Mouse (Mus musculus) lung, embryonic 16.5 days (tissue): ENCODE measurements around the gene Ykt6. TPM values are rescaled to one million over a fixed set of nuclear protein-coding genes. Genes with fewer than 3 reads are reported as not detected.
A peak's percentile ranks its signal among the peaks of the same experiment; 100 is the strongest.

ENCODE experiments used
- ATAC-seq: fragments of 200-750 bp; cut with Nextera tagmentation; 2 replicates; pipeline ENCODE4 v1.8.0; 2017; ENCODE audit warnings: low read depth, mild to moderate bottlenecking, moderate library complexity
- H3K27ac ChIP-seq: fragments of 300-500 bp; sonication (generic); 2 replicates; pipeline ENCODE4 v1.5.1; 2014; ENCODE audit warnings: mild to moderate bottlenecking, control low read depth, low read length
- H3K27me3 ChIP-seq: fragments of 300-500 bp; sonication (generic); 2 replicates; pipeline ENCODE4 v1.6.1; 2014; ENCODE audit warnings: low read depth, low read length, mixed read lengths; ENCODE audit not compliant: control insufficient read depth, insufficient read depth
- H3K36me3 ChIP-seq: fragments of 300-500 bp; sonication (generic); 2 replicates; pipeline ENCODE4 v1.6.1; 2014; ENCODE audit warnings: low read length; ENCODE audit not compliant: control insufficient read depth, insufficient read depth
- H3K4me1 ChIP-seq: fragments of 300-500 bp; sonication (generic); replicated peaks from 2 replicates; pipeline ENCODE4 v1.6.1; 2014; ENCODE audit warnings: low read length, mixed read lengths; ENCODE audit not compliant: control insufficient read depth, insufficient read depth
- H3K4me2 ChIP-seq: fragments of 300-500 bp; sonication (generic); 2 replicates; pipeline ENCODE4 v1.6.1; 2014; ENCODE audit warnings: low read depth, low read length, control low read depth
- H3K4me3 ChIP-seq: fragments of 300-500 bp; sonication (generic); 2 replicates; pipeline ENCODE4 v1.5.1; 2014; ENCODE audit warnings: mild to moderate bottlenecking, low read length, control low read depth
- H3K9ac ChIP-seq: fragments of 300-500 bp; sonication (generic); 2 replicates; pipeline ENCODE4 v1.6.1; 2014; ENCODE audit warnings: low read length, control low read depth
- H3K9me3 ChIP-seq: fragments of 300-500 bp; sonication (generic); 2 replicates; pipeline ENCODE4 v1.6.1; 2016; ENCODE audit warnings: low read length; ENCODE audit not compliant: control insufficient read depth
- WGBS: fragments of 180-500 bp; shearing (Covaris S2); extraction: QIAGEN DNeasy Blood & Tissue Kit; methylation state at CpG from one replicate; pipeline ENCODE4 v1.1.7; 2014; 5-methylcytosine and 5-hydroxymethylcytosine counted together
- polyA plus RNA-seq: library from polyadenylated mRNA; unstranded; fragments of >200 nt; fragmentation: Nextera tagmentation; extraction: Ambion mirVana; gene quantifications from 2 replicates; pipeline ENCODE4 v1.2.1, GENCODE M21; 2015

Ykt6 gene
- polyA plus RNA-seq, 1 experiment from 2014 or later = 52.3 TPM

DNA sequence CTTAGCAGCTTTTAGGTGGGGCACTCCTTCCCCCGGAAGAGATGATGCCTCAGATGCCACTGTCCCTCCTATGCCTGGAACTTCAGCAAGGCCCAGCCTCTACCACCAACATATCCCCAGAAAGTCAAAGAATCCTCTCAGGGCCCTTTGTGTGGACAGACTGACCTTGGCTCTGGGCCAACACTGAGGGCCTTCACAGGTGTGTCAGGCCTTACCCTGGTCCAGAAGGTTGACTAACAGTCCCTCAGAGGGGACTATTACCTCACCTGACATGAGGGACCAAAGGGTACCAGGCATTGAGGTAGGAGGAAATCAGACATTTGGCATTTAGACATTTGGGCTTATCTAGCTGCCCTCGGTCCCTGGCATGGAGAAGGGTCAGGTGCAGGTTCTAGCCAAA, 24.6 kb downstream of the Ykt6 start:
- no peaks in the 10 kb centered on the region for H3K36me3 ChIP-seq
- H3K4me1 ChIP-seq = no peaks in the 10 kb centered on the region
- H3K27me3 ChIP-seq = no peaks in the 10 kb centered on the region
- no peak overlapping the region for H3K4me3 ChIP-seq
- no peak overlapping the region for H3K9ac ChIP-seq
- no peak overlapping the region for H3K4me2 ChIP-seq
- 81% methylated on average over 2 of the region's 2 CpGs for WGBS
- H3K27ac ChIP-seq = no peak overlapping the region
- no peaks in the 10 kb centered on the region for H3K9me3 ChIP-seq
- ATAC-seq = no peak

DNA sequence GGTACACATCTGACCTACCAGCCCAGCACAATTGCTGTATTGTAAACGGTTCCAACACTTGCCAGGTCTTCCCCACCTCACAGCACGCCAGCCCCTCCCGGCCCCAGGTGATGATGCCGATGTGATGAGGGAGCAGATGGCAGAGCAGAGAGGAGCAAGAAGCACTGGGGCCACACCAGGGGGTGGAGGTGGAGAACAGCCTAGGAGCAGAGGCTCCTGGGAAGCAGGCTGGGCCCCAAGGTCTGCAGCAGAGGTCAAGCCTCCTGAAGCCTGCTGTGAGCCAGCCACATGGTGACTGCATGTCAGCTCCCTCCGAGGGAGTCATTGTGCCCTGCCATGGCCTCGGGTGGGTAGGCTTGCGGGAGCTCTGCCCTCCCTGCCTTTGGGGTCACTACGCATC, 25.1 kb downstream of the Ykt6 start:
- no peak overlapping the region for H3K4me3 ChIP-seq
- 63% methylated on average over 8 of the region's 8 CpGs for WGBS

DNA sequence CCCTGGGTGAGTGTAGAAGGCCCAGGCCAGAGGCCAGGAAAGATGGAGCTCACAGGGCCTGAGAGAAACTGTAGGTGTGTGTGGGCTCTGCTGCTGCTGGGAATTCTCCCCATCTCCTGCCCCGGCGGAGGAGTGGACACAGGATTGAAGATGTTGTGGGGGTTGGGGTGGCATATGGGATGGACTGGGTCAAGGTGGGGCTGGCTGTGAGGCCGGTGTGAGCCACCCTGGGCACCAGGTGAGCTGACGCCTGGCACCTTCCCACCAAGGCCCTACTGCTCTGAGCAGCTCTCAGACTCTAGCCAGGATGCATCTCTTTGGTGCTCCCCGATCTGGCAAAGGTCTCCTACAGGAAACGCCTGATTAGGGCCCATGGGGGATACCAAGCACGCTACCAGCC, 25.8 kb downstream of the Ykt6 start:
- no peaks in the 10 kb centered on the region for H3K9me3 ChIP-seq
- no peak overlapping the region for H3K4me2 ChIP-seq
- H3K36me3 ChIP-seq = no peaks in the 10 kb centered on the region
- no peaks in the 10 kb centered on the region for H3K4me1 ChIP-seq
- H3K27me3 ChIP-seq = no peaks in the 10 kb centered on the region
- no peak overlapping the region for H3K9ac ChIP-seq
- no peak overlapping the region for H3K4me3 ChIP-seq
- H3K27ac ChIP-seq = no peak overlapping the region
- WGBS = 80% methylated on average over 7 of the region's 7 CpGs
- ATAC-seq = no peak

More for the DNA sequence above, 25.1 kb downstream of the Ykt6 start:
- H3K4me2 ChIP-seq = no peak overlapping the region
- no peak overlapping the region for H3K27ac ChIP-seq
- ATAC-seq = no peak
- no peaks in the 10 kb centered on the region for H3K27me3 ChIP-seq
- H3K9ac ChIP-seq = no peak overlapping the region
- H3K36me3 ChIP-seq = no peaks in the 10 kb centered on the region
- no peaks in the 10 kb centered on the region for H3K4me1 ChIP-seq
- H3K9me3 ChIP-seq = no peaks in the 10 kb centered on the region

DNA sequence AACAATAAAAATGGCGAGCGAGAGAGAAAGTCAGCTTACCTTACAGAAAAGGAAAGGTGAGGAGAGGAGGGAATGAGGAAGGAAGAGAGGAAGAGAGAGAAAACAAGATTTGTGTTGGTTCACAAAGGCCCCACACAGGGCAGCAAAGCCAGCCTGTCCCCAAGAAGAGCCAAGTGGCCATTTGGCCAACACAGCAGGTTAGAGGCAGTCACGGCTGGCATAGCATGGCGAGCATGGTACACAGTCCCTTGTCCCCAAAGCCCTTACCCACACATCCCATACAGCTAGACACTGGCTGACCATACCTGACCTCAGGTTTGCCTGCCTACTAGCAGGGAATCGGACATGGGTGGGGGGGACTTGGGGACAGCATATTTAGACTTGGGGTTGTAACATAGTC, 28.1 kb downstream of the Ykt6 start:
- H3K9me3 ChIP-seq = no peaks in the 10 kb centered on the region
- no peaks in the 10 kb centered on the region for H3K27me3 ChIP-seq
- no peak overlapping the region for H3K27ac ChIP-seq
- ATAC-seq = no peak
- H3K4me2 ChIP-seq = no peak overlapping the region
- no peak overlapping the region for H3K4me3 ChIP-seq
- no peaks in the 10 kb centered on the region for H3K36me3 ChIP-seq
- no peak overlapping the region for H3K9ac ChIP-seq
- no peaks in the 10 kb centered on the region for H3K4me1 ChIP-seq
- WGBS = 90% methylated on average over 5 of the region's 5 CpGs

DNA sequence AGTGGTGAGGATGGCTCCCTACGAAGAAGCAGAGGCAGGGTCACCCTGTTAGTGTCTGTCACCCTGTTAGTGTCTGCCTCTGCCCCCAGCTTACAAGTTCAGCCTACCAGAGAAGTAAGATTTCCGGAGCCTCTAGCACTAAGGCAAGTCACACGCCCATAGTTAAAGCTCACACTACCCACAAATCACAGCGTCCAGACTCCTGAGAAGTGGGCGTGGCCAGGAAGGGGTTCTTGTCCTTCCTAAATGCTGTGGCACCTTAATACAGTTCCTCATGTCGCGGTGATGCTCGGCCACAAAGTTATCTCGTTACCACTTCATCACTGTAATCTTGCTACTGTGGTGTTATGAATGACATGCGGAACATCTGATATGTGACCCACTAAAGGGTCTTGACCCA, 32.6 kb downstream of the Ykt6 start:
- WGBS = 72% methylated on average over 10 of the region's 10 CpGs
- Histone ChIP-seq H3K4me2 (no peak overlapping the region), H3K36me3 (no peaks in the 10 kb centered on the region), H3K4me1 (no peaks in the 10 kb centered on the region), H3K9ac (no peak overlapping the region), H3K27me3 (no peaks in the 10 kb centered on the region), H3K27ac (no peak overlapping the region), H3K9me3 (no peaks in the 10 kb centered on the region), H3K4me3 (no peak overlapping the region)
- no peak for ATAC-seq

GRCm38 (mm10) chr11:5989954-5990593, 34.6 kb downstream of the Ykt6 start:
- no peaks in the 10 kb centered on the region for H3K27me3 ChIP-seq
- no peaks in the 10 kb centered on the region for H3K9me3 ChIP-seq
- H3K4me3 ChIP-seq = no peak overlapping the region
- no peak overlapping the region for H3K27ac ChIP-seq
- H3K4me2 ChIP-seq = no peak overlapping the region
- no peaks in the 10 kb centered on the region for H3K4me1 ChIP-seq
- WGBS = 83% methylated on average over 16 of the region's 16 CpGs
- ATAC-seq = no peak
- no peak overlapping the region for H3K9ac ChIP-seq
- no peaks in the 10 kb centered on the region for H3K36me3 ChIP-seq

DNA sequence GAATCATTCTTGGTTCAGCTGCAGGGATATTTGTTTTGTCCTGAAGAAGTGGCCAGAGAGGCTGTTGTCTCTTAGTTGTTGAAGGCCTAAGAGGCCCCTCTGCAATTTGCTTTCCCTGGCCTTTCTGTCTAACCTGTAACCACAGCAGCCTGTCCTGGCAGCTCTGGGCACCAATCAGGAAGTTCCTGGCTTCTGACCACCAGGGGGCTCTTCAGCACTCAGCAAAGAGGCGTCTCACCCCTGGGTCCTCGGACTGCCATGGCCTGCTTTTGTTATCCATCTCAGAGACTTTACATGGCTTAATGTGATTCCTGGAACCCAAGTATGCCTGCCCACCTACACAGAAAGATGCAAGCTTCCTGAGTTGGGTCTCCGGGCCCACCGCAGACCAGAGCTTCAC, 35.4 kb downstream of the Ykt6 start:
- no peaks in the 10 kb centered on the region for H3K27me3 ChIP-seq
- H3K4me1 ChIP-seq = no peaks in the 10 kb centered on the region
- no peaks in the 10 kb centered on the region for H3K36me3 ChIP-seq
- ATAC-seq = no peak
- no peak overlapping the region for H3K27ac ChIP-seq
- H3K9ac ChIP-seq = no peak overlapping the region
- H3K4me3 ChIP-seq = no peak overlapping the region
- 37% methylated on average over 4 of the region's 4 CpGs for WGBS
- H3K9me3 ChIP-seq = no peaks in the 10 kb centered on the region
- no peak overlapping the region for H3K4me2 ChIP-seq

DNA sequence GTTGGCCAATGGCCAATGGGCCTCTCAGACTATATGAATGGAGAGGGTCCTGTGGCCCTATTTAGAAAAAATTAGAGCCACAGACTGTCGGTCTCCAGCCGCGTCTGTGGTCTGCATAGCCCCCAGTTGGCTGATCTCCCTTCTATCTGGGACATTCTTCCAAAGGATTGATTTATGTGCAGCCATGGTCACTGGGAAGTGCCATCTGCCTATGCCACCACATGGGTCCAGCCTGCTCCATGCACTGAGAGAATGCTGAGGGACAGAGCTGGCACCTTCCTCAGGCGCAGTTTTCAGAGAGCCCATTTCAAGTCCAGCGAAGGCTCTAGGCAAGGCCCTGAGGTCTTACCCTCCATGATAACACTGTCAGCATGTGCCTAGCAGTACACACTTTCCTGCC, 38.7 kb downstream of the Ykt6 start:
- H3K27ac ChIP-seq = no peak overlapping the region
- WGBS = 86% methylated on average over 5 of the region's 5 CpGs
- no peak overlapping the region for H3K9ac ChIP-seq

GRCm38 (mm10) chr11:5994880-5995279, 39.4 kb downstream of the Ykt6 start:
- H3K27ac ChIP-seq = no peak overlapping the region
- no peaks in the 10 kb centered on the region for H3K27me3 ChIP-seq
- 70% methylated on average over 3 of the region's 3 CpGs for WGBS
- no peak overlapping the region for H3K4me3 ChIP-seq
- ATAC-seq = no peak
- H3K36me3 ChIP-seq = no peaks in the 10 kb centered on the region
- no peak overlapping the region for H3K9ac ChIP-seq
- peaks cover 6% of the 10 kb centered on the region for H3K4me1 ChIP-seq
- no peaks in the 10 kb centered on the region for H3K9me3 ChIP-seq
- H3K4me2 ChIP-seq = no peak overlapping the region

More for the DNA sequence above, 38.7 kb downstream of the Ykt6 start:
- Histone ChIP-seq H3K27me3 (no peaks in the 10 kb centered on the region), H3K4me3 (no peak overlapping the region), H3K9me3 (no peaks in the 10 kb centered on the region), H3K36me3 (no peaks in the 10 kb centered on the region), H3K4me1 (no peaks in the 10 kb centered on the region), H3K4me2 (no peak overlapping the region)
- ATAC-seq = no peak

DNA sequence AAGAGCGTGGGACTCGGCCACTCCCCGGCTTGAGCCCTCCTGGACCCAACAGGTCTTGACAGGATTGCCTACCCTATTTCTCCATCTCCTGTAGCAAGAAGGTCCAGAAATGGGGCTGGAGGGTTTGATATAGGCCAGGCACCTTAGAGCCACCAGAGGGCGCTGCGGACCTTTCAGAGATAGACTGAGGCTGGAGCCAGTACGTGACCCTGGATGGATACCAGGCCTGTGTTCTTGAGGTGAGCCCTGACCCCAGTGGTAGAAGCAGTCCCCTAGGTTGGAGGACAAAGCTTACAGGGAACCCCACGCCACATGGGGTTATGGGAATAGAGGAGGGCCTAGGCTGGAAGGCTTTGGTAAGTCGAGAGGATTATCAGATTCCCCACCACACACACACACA, 40.5 kb downstream of the Ykt6 start:
- no peaks in the 10 kb centered on the region for H3K36me3 ChIP-seq
- H3K4me1 ChIP-seq = peaks cover 17% of the 10 kb centered on the region
- no peak overlapping the region for H3K27ac ChIP-seq
- no peaks in the 10 kb centered on the region for H3K27me3 ChIP-seq
- peak; percentile 37; the same call in 1 of the 2 replicates for ATAC-seq
- H3K9me3 ChIP-seq = no peaks in the 10 kb centered on the region
- no peak overlapping the region for H3K9ac ChIP-seq
- no peak overlapping the region for H3K4me2 ChIP-seq
- WGBS = 16% methylated on average over 8 of the region's 8 CpGs
- no peak overlapping the region for H3K4me3 ChIP-seq
